Mouse (Mus musculus) thymus, postnatal 36 days (tissue): ENCODE measurements around the gene 4933428G20Rik.
A peak's percentile ranks its signal among the peaks of the same experiment; 100 is the strongest.

Source experiments
- DNase-seq, 2 experiments: peaks; one replicate each; pipeline ENCODE4 v3.0.0; 2022; ENCODE audit warnings: mixed read lengths in 2 of 2

Gene 4933428G20Rik

GRCm38 (mm10) chr11:97461307-97461820 is 38.8 kb downstream of the 4933428G20Rik start:
- DNase-seq, result peak; percentile 10 to 40

- DNase-seq, result no peak
Measured at GRCm38 (mm10) chr11:97457120-97457519, 43.0 kb downstream of the 4933428G20Rik start.

- no peak for DNase-seq
Measured at GRCm38 (mm10) chr11:97451625-97452024, 48.5 kb downstream of the 4933428G20Rik start.

- no peak for DNase-seq
Measured at GRCm38 (mm10) chr11:97450305-97450922, 49.7 kb downstream of the 4933428G20Rik start.

GRCm38 (mm10) chr11:97449601-97450293 is 50.4 kb downstream of the 4933428G20Rik start:
- DNase-seq, result no peak

- no peak for DNase-seq
Measured at GRCm38 (mm10) chr11:97448611-97449394, 51.3 kb downstream of the 4933428G20Rik start.

GRCm38 (mm10) chr11:97447979-97448378 is 52.2 kb downstream of the 4933428G20Rik start:
- no peak for DNase-seq

GRCm38 (mm10) chr11:97445999-97446511 is 54.1 kb downstream of the 4933428G20Rik start:
- no peak for DNase-seq

GRCm38 (mm10) chr11:97445596-97445995 is 54.5 kb downstream of the 4933428G20Rik start:
- no peak for DNase-seq

- DNase-seq, result no peak
Measured at GRCm38 (mm10) chr11:97442891-97443675, 57.1 kb downstream of the 4933428G20Rik start.

GRCm38 (mm10) chr11:97441658-97442125 is 58.4 kb downstream of the 4933428G20Rik start:
- DNase-seq, result no peak

- DNase-seq, result no peak
Measured at GRCm38 (mm10) chr11:97441036-97441657, 59.0 kb downstream of the 4933428G20Rik start.
